Mouse (Mus musculus) lung, postnatal 0 days (tissue): ENCODE data around the gene Zbtb8b.

Experiments
- CTCF ChIP-seq: IDR thresholded peaks from 2 replicates; pipeline ENCODE4 v1.5.1; 2016; ENCODE audit warnings: antibody characterized with exemption, mild to moderate bottlenecking
- EP300 ChIP-seq: IDR thresholded peaks from 2 replicates; pipeline ENCODE4 v1.6.1; 2016; ENCODE audit warnings: antibody characterized with exemption, mild to moderate bottlenecking, control low read depth

GRCm38 (mm10) chr4:129447778-129448563, 7.3 kb upstream of the Zbtb8b start:
- TF ChIP-seq CTCF (no peak), EP300 (peak; percentile 28; the same call in 1 of the 2 replicates)
